ENCODE assay signal across 8 mouse cellular contexts in genomic region chr17:6016213-6016780, GRCm38 (mm10).
DNase-seq lines count a peak whose midpoint lies in the region; ATAC-seq and TF ChIP-seq lines count a peak whose summit lies in the region.

No protein-coding gene starts in this region.

- H3K27ac ChIP-seq in liver, embryonic 15.5 days (replicated peaks), result no peak overlapping the region; the same call in 1 of the 2 replicates
- H3K27ac ChIP-seq in thymus, adult 2 months (ENCODE audit: control insufficient read depth, insufficient read depth, low read length), result peak overlapping the region; percentile 56; the same call in 1 of the 2 replicates

- no peak for TF ChIP-seq CTCF in thymus, adult 2 months (IDR thresholded peaks at IDR 0.05; ENCODE audit: borderline replicate concordance, control insufficient read depth, extremely low read depth, insufficient read depth, low read length, poor library complexity)

- WGBS in liver, embryonic 15.5 days (ENCODE audit: insufficient replicate concordance), result 22% methylated on average over 7 of the region's 7 CpGs
- 30% methylated on average over 7 of the region's 7 CpGs for WGBS in thymus, adult 2 months

- H3K9ac ChIP-seq in liver, embryonic 15.5 days, result no peak overlapping the region

- TF ChIP-seq POLR2A in thymus, adult 2 months (IDR thresholded peaks at IDR 0.05; ENCODE audit: control insufficient read depth, extremely low read depth, insufficient read depth, low read length, poor library complexity), result no peak

- no peak overlapping the region for H3K4me2 ChIP-seq in liver, embryonic 15.5 days

- no peak overlapping the region for H3K4me3 ChIP-seq in liver, embryonic 15.5 days (replicated peaks)
- no peak overlapping the region for H3K4me3 ChIP-seq in thymus, adult 2 months (ENCODE audit: control insufficient read depth, insufficient read depth, low read length)

- H3K27me3 ChIP-seq in liver, embryonic 15.5 days, result no peaks in the 10 kb centered on the region
- H3K27me3 ChIP-seq in thymus, adult 2 months (ENCODE audit: control insufficient read depth, insufficient read depth, low read length), result no peaks in the 10 kb centered on the region

- no peak for DNase-seq in frontal cortex, postnatal 10 days (ENCODE audit: low spot score in 2 of 2)
- peak; percentile 49 to 67 for DNase-seq in heart, adult 18-20 months
- DNase-seq in thymus, adult 2 months, result peak; percentile 87
- DNase-seq in adrenal gland, postnatal 10 days, result no peak
- no peak for DNase-seq in urinary bladder, postnatal 36 days (ENCODE audit: low spot score in 2 of 2)

- ATAC-seq in frontal cortex, adult (ENCODE audit: low TSS enrichment), result 0 out of 2 replicates have a peak, but pooled peaks have one; percentile 38
- ATAC-seq in liver, embryonic 15.5 days (ENCODE audit: insufficient read depth), result 0 out of 2 replicates have a peak, but pooled peaks have one; percentile 27
- ATAC-seq in monocyte, adult 5-6 weeks (replicated peaks; ENCODE audit: insufficient number of reproducible peaks, low FRiP score, low TSS enrichment, poor library complexity, severe bottlenecking), result no peak

- H3K4me1 ChIP-seq in liver, embryonic 15.5 days (replicated peaks), result peaks cover 19% of the 10 kb centered on the region
- H3K4me1 ChIP-seq in thymus, adult 2 months (replicated peaks; ENCODE audit: control insufficient read depth, insufficient read depth, low read length), result peaks cover 23% of the 10 kb centered on the region

- H3K36me3 ChIP-seq in liver, embryonic 15.5 days (replicated peaks), result no peaks in the 10 kb centered on the region
- H3K36me3 ChIP-seq in thymus, adult 2 months (ENCODE audit: control insufficient read depth, insufficient read depth, low read length), result no peaks in the 10 kb centered on the region

- no peaks in the 10 kb centered on the region for H3K9me3 ChIP-seq in liver, embryonic 15.5 days (replicated peaks)

Comparison
In these comparisons a context has a peak if more than half of its experiments do, and no peak if none do; other contexts are left out.
1. DNase-seq: peak in heart, adult 18-20 months (2 of 2) and thymus, adult 2 months (single experiment); none in frontal cortex, postnatal 10 days (0 of 2), adrenal gland, postnatal 10 days (single experiment) and urinary bladder, postnatal 36 days (0 of 2).